Mouse (Mus musculus): ENCODE results near the gene Adtrp. TPM values are rescaled to one million over a fixed set of nuclear protein-coding genes. Genes with fewer than 3 reads are reported as not detected.

Adtrp gene
- polyA plus RNA-seq (2015; fragmentation: Nextera tagmentation; extraction: Ambion mirVana) = 110 and 132 TPM in 2 replicates

DNA sequence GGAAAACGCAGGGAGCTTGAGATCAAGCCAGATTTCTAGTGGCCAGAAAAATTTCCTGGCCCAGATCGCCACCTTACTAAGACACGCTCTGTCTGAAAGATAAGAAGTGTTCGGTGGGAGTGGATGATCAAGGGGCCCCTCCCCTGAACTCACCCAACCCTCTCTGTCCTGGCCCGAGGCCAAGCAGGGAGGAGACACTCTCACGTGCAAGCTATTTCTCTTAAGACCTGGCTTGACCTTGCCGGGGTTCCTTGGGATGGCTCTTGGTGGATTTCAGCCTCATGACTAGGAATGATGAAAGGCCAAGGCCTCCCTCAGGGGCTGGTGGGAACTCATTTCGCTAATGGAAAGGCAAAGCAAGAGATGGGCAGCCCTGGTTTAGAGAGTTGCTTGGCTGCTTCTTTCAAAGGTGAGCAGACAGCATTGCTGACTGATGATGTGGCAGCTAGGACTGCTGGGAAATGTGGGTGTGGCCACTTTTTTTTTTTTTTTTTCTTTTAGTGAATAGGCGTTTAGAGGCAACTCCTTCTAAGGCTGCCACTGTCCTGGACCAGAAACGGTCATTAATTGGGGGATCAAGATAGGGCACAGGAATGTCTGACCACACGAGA lies at the start of gene Adtrp:
Gene Adtrp, minus strand, starts transcription at position 169 of the 611 bp plus-strand sequence.
- Histone ChIP-seq H3K36me3 (ENCODE audit: control insufficient read depth, insufficient read depth) (no peaks in the 10 kb centered on the region), H3K4me2 (replicated peaks; ENCODE audit: low read depth) (no peak within 1 kb of the TSS), H3K27ac (ENCODE audit: low read depth, low read length) (no peak within 1 kb of the TSS), H3K4me1 (replicated peaks; ENCODE audit: control insufficient read depth, insufficient read depth, low read length) (no peaks in the 10 kb centered on the region; the same call in 1 of the 2 replicates), H3K27me3 (replicated peaks; ENCODE audit: control insufficient read depth, insufficient read depth, low read length) (no peaks in the 10 kb centered on the region), H3K9ac (ENCODE audit: low read depth, low read length) (no peak within 1 kb of the TSS), H3K4me3 (ENCODE audit: low read depth, low read length) (no peak within 1 kb of the TSS), H3K9me3 (ENCODE audit: control insufficient read depth) (no peaks in the 10 kb centered on the region)
- WGBS = 52% methylated on average over 11 of the region's 11 CpGs
- TF ChIP-seq CTCF (IDR thresholded peaks at IDR 0.05; ENCODE audit: low read depth) = no peak
- peak; percentile 59 for ATAC-seq

DNA sequence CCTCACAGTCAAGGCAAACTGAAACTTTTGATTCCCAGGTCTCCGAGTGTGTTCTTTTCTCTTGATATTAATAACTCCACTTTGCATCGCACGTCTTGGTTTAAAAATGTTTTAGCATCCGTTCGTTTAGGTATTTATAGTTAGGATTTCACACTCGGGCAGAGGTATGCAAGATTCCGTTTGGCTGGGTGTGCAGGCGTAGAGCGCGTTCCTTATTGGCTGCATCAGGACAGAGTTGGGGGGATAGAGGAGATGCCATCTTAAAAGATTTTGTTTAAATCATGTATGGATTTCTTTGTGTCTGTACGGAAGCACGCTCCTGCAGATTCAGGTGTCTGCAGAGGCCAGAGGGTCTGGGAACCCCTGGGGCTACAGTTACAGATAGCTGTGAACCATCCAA lies 44.5 kb upstream of the Adtrp start:
- 95% methylated on average over 12 of the region's 12 CpGs for WGBS
- Histone ChIP-seq H3K9ac (ENCODE audit: low read depth, low read length) (no peak overlapping the region), H3K4me2 (replicated peaks; ENCODE audit: low read depth) (no peak overlapping the region), H3K36me3 (ENCODE audit: control insufficient read depth, insufficient read depth) (no peaks in the 10 kb centered on the region), H3K27ac (ENCODE audit: low read depth, low read length) (no peak overlapping the region), H3K4me3 (ENCODE audit: low read depth, low read length) (no peak overlapping the region), H3K27me3 (replicated peaks; ENCODE audit: control insufficient read depth, insufficient read depth, low read length) (no peaks in the 10 kb centered on the region), H3K9me3 (ENCODE audit: control insufficient read depth) (no peaks in the 10 kb centered on the region), H3K4me1 (replicated peaks; ENCODE audit: control insufficient read depth, insufficient read depth, low read length) (no peaks in the 10 kb centered on the region)
- ATAC-seq = no peak
- no peak for TF ChIP-seq CTCF (IDR thresholded peaks at IDR 0.05; ENCODE audit: low read depth)

DNA sequence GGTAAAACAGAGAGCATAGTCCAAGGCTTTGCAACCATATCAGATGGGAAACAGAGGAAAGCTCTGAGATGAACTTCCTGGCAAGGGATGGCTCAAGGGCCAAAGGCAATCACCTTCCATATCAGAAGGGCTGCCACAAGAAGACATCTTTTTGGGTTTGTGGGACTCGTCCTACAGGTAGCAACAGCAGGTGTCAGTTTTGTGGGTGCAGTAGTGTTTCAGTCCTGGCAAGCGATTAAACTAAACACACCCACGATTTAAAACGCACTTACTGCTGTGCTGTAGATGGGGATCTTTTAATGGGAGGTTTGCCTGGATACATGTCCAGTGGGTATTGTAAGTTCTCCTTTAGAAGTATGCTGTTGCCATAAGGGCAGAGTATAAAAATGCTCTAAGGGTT lies 43.1 kb upstream of the Adtrp start:
- Histone ChIP-seq H3K9me3 (ENCODE audit: control insufficient read depth) (no peaks in the 10 kb centered on the region), H3K36me3 (ENCODE audit: control insufficient read depth, insufficient read depth) (no peaks in the 10 kb centered on the region), H3K27ac (ENCODE audit: low read depth, low read length) (no peak overlapping the region), H3K4me1 (replicated peaks; ENCODE audit: control insufficient read depth, insufficient read depth, low read length) (no peaks in the 10 kb centered on the region), H3K27me3 (replicated peaks; ENCODE audit: control insufficient read depth, insufficient read depth, low read length) (no peaks in the 10 kb centered on the region), H3K9ac (ENCODE audit: low read depth, low read length) (no peak overlapping the region), H3K4me3 (ENCODE audit: low read depth, low read length) (no peak overlapping the region), H3K4me2 (replicated peaks; ENCODE audit: low read depth) (no peak overlapping the region)
- no peak for TF ChIP-seq CTCF (IDR thresholded peaks at IDR 0.05; ENCODE audit: low read depth)
- no peak for ATAC-seq
- 83% methylated on average over 4 of the region's 4 CpGs for WGBS

DNA sequence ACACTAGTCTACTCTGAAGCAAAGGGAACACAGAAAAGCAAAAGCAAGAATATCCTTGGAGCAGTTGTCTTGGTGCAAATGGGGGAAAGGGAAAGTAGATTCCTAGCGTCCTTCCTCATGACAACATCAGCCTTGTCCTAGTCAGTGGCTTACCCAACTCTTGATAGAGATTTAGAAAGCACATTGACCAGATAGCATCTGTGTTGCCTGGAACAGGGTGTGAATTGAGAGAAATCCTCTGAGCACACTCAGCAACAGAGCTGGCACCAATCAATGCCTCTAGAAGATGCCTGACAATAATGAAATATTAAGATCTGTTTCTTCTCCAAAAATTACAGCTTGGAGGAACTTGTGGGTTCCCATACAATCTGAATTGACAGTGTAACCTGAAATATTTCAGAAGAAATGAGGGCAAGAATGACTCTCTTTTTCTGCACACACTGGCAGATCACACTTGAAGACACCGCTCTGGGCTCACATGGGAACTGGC lies 42.7 kb upstream of the Adtrp start:
- no peak overlapping the region for H3K27ac ChIP-seq (ENCODE audit: low read depth, low read length)
- H3K36me3 ChIP-seq (ENCODE audit: control insufficient read depth, insufficient read depth) = no peaks in the 10 kb centered on the region
- no peaks in the 10 kb centered on the region for H3K27me3 ChIP-seq (replicated peaks; ENCODE audit: control insufficient read depth, insufficient read depth, low read length)
- no peak for TF ChIP-seq CTCF (IDR thresholded peaks at IDR 0.05; ENCODE audit: low read depth)
- WGBS = 68% methylated on average over 2 of the region's 2 CpGs
- no peaks in the 10 kb centered on the region for H3K4me1 ChIP-seq (replicated peaks; ENCODE audit: control insufficient read depth, insufficient read depth, low read length)
- H3K9me3 ChIP-seq (ENCODE audit: control insufficient read depth) = no peaks in the 10 kb centered on the region
- H3K9ac ChIP-seq (ENCODE audit: low read depth, low read length) = no peak overlapping the region
- no peak for ATAC-seq
- H3K4me3 ChIP-seq (ENCODE audit: low read depth, low read length) = no peak overlapping the region
- H3K4me2 ChIP-seq (replicated peaks; ENCODE audit: low read depth) = no peak overlapping the region

DNA sequence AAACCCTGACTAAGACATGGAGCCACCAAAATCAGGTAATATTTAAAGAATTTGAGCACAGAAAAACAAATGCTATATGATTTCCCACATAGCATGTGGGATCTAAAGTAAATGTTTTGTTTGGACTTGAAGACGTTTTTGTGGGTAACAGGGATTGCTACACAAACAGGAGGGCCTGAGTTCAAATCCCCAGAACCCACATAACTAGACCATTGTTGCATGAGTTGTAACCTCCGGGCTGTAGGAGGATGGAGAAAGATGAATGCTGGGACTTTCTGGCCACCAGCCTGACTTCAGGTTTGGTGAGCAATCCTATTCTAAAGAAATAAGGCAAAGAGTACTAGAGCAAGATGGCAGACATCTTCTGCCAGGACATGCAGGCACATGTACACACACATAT lies 41.2 kb upstream of the Adtrp start:
- Histone ChIP-seq H3K36me3 (ENCODE audit: control insufficient read depth, insufficient read depth) (no peaks in the 10 kb centered on the region), H3K9me3 (ENCODE audit: control insufficient read depth) (no peaks in the 10 kb centered on the region), H3K9ac (ENCODE audit: low read depth, low read length) (no peak overlapping the region), H3K4me2 (replicated peaks; ENCODE audit: low read depth) (no peak overlapping the region), H3K4me3 (ENCODE audit: low read depth, low read length) (no peak overlapping the region), H3K27me3 (replicated peaks; ENCODE audit: control insufficient read depth, insufficient read depth, low read length) (no peaks in the 10 kb centered on the region), H3K27ac (ENCODE audit: low read depth, low read length) (no peak overlapping the region), H3K4me1 (replicated peaks; ENCODE audit: control insufficient read depth, insufficient read depth, low read length) (no peaks in the 10 kb centered on the region)
- no peak for TF ChIP-seq CTCF (IDR thresholded peaks at IDR 0.05; ENCODE audit: low read depth)
- 70% methylated on average over 2 of the region's 2 CpGs for WGBS
- no peak for ATAC-seq

DNA sequence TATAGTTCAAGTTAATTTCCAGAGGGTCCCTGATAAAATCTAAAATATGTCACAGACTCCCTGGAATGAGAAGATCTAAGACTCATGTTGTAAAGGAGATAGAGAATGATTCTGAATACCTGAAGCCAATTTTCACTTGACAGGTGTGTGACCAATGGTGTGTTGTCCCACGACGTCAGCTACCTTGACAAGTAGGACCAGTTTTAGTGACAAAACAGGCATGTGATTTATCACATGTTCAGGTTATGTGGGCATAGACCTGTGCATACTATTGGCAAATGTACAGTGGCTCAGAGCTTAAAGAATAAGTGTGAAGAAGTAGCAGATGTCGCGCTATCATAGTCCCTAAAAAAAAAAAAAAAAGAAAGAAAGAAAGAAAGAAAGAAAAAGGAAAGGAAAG lies 38.6 kb upstream of the Adtrp start:
- no peaks in the 10 kb centered on the region for H3K27me3 ChIP-seq (replicated peaks; ENCODE audit: control insufficient read depth, insufficient read depth, low read length)
- ATAC-seq = no peak
- H3K4me2 ChIP-seq (replicated peaks; ENCODE audit: low read depth) = no peak overlapping the region
- H3K4me1 ChIP-seq (replicated peaks; ENCODE audit: control insufficient read depth, insufficient read depth, low read length) = no peaks in the 10 kb centered on the region
- no peaks in the 10 kb centered on the region for H3K9me3 ChIP-seq (ENCODE audit: control insufficient read depth)
- TF ChIP-seq CTCF (IDR thresholded peaks at IDR 0.05; ENCODE audit: low read depth) = no peak
- H3K4me3 ChIP-seq (ENCODE audit: low read depth, low read length) = no peak overlapping the region
- H3K36me3 ChIP-seq (ENCODE audit: control insufficient read depth, insufficient read depth) = no peaks in the 10 kb centered on the region
- H3K9ac ChIP-seq (ENCODE audit: low read depth, low read length) = no peak overlapping the region
- no peak overlapping the region for H3K27ac ChIP-seq (ENCODE audit: low read depth, low read length)
- 82% methylated on average over 4 of the region's 4 CpGs for WGBS

Data from intestine, postnatal 0 days (tissue).